Mouse (Mus musculus) myocyte (in vitro differentiated cells): ENCODE measurements around the gene Ccnd3. TPM values are rescaled to one million over a fixed set of nuclear protein-coding genes. Genes with fewer than 3 reads are reported as not detected.

Experiments used
- H3K27me3 ChIP-seq: one replicate; pipeline ENCODE4 v1.6.1; 2011; ENCODE audit not compliant: control insufficient read depth, insufficient read depth, insufficient read length
- H3K36me3 ChIP-seq: one replicate; pipeline ENCODE4 v1.6.1; 2011; ENCODE audit not compliant: control insufficient read depth, insufficient read depth
- H3K4me2 ChIP-seq: one replicate; pipeline ENCODE4 v1.6.1; 2011; ENCODE audit warnings: low read depth, control low read depth
- H3K4me3 ChIP-seq: one replicate; pipeline ENCODE4 v1.5.1; 2011; ENCODE audit warnings: mild to moderate bottlenecking, control low read depth, moderate library complexity
- H3K79me2 ChIP-seq: one replicate; pipeline ENCODE4 v1.6.1; 2011; ENCODE audit not compliant: control insufficient read depth, insufficient read depth
- H3ac ChIP-seq: one replicate; pipeline ENCODE4 v1.6.1; 2011; ENCODE audit not compliant: control insufficient read depth, insufficient read length
- CEBPB ChIP-seq: IDR thresholded peaks from 2 replicates; pipeline ENCODE4 v1.6.1; 2011; ENCODE audit warnings: mild to moderate bottlenecking, moderate library complexity; ENCODE audit not compliant: poor library complexity, insufficient read depth, severe bottlenecking
- E2F4 ChIP-seq: IDR thresholded peaks from one replicate; pipeline ENCODE4 v1.6.1; 2011; ENCODE audit warnings: mild to moderate bottlenecking, control low read depth, moderate library complexity; ENCODE audit not compliant: insufficient read depth
- MAX ChIP-seq: IDR thresholded peaks from one replicate; pipeline ENCODE4 v1.6.1; 2011; ENCODE audit warnings: low read depth, mild to moderate bottlenecking, control low read depth
- MYOD1 ChIP-seq, 3 experiments: IDR thresholded peaks; one replicate each; pipeline ENCODE4 v1.6.1; 2011; ENCODE audit warnings: control low read depth in 2 of 3, low read depth in 2 of 3, mild to moderate bottlenecking in 2 of 3, moderate library complexity in 1 of 3; ENCODE audit not compliant: insufficient read length in 2 of 3, control insufficient read depth in 1 of 3
- MYOG ChIP-seq, 3 experiments: IDR thresholded peaks; one replicate each; pipeline ENCODE4 v1.6.1; 2011; ENCODE audit warnings: control low read depth in 2 of 3, low read depth in 2 of 3, mild to moderate bottlenecking in 2 of 3; ENCODE audit not compliant: insufficient read length in 2 of 3, control insufficient read depth in 1 of 3, insufficient read depth in 1 of 3
- POLR2A ChIP-seq: IDR thresholded peaks from one replicate; pipeline ENCODE4 v1.6.1; 2011; ENCODE audit warnings: low read depth, mild to moderate bottlenecking, control low read depth, moderate library complexity; ENCODE audit not compliant: insufficient read length
- POLR2AphosphoS2 ChIP-seq: IDR thresholded peaks from one replicate; pipeline ENCODE4 v1.6.1; 2011; ENCODE audit warnings: low read depth, control low read depth; ENCODE audit not compliant: insufficient read length
- REST ChIP-seq: IDR thresholded peaks from one replicate; pipeline ENCODE4 v1.6.1; 2011; ENCODE audit warnings: mild to moderate bottlenecking, control low read depth, moderate library complexity; ENCODE audit not compliant: insufficient read depth, insufficient read length
- SRF ChIP-seq: IDR thresholded peaks from one replicate; pipeline ENCODE4 v1.6.1; 2011; ENCODE audit warnings: low read depth; ENCODE audit not compliant: control insufficient read depth, insufficient read length
- TCF12 ChIP-seq: IDR thresholded peaks from one replicate; pipeline ENCODE4 v1.6.1; 2011; ENCODE audit warnings: mild to moderate bottlenecking, control low read depth; ENCODE audit not compliant: poor library complexity, insufficient read depth, severe bottlenecking
- TCF3 ChIP-seq: IDR thresholded peaks from one replicate; pipeline ENCODE4 v1.6.1; 2011; ENCODE audit warnings: low read depth, control low read depth; ENCODE audit not compliant: insufficient read length
- USF1 ChIP-seq: IDR thresholded peaks from one replicate; pipeline ENCODE4 v1.6.1; 2011; ENCODE audit warnings: low read depth, mild to moderate bottlenecking, control low read depth, moderate library complexity
- polyA plus RNA-seq: library from polyadenylated mRNA; unstranded; fragments of >200 nt; fragmentation: generic; extraction: Trizol; gene quantifications from one replicate; pipeline ENCODE4 v1.2.1, GENCODE M21; 2012; ENCODE audit warnings: missing spikeins

Ccnd3 gene
- polyA plus RNA-seq, 1 experiment = 858 TPM

- no peaks in the 10 kb centered on the region for H3K79me2 ChIP-seq
- no peaks in the 10 kb centered on the region for H3K36me3 ChIP-seq
- no peaks in the 10 kb centered on the region for H3K27me3 ChIP-seq
- TF ChIP-seq MYOD1 (IDR thresholded peaks at IDR 0.05; ENCODE audit: control insufficient read depth in 1 of 3, insufficient read length in 2 of 3, low read depth in 2 of 3) = no peak
- no peak for TF ChIP-seq TCF12
- TF ChIP-seq TCF3 = no peak
- TF ChIP-seq POLR2AphosphoS2 = no peak
- TF ChIP-seq CEBPB = no peak
- TF ChIP-seq REST = no peak
- TF ChIP-seq SRF = no peak
- TF ChIP-seq POLR2A = no peak
- TF ChIP-seq MYOG (IDR thresholded peaks at IDR 0.05; ENCODE audit: control insufficient read depth in 1 of 3, insufficient read depth in 1 of 3, insufficient read length in 2 of 3, low read depth in 2 of 3) = no peak
- TF ChIP-seq MAX = no peak
- no peak for TF ChIP-seq USF1
- TF ChIP-seq E2F4 = no peak
- H3K4me3 ChIP-seq = no peak overlapping the region
- H3K4me2 ChIP-seq = no peak overlapping the region
- no peak overlapping the region for H3ac ChIP-seq
These were observed 52.3 kb downstream of the Ccnd3 start for GRCm38 (mm10) chr17:47557179-47557578.

DNA sequence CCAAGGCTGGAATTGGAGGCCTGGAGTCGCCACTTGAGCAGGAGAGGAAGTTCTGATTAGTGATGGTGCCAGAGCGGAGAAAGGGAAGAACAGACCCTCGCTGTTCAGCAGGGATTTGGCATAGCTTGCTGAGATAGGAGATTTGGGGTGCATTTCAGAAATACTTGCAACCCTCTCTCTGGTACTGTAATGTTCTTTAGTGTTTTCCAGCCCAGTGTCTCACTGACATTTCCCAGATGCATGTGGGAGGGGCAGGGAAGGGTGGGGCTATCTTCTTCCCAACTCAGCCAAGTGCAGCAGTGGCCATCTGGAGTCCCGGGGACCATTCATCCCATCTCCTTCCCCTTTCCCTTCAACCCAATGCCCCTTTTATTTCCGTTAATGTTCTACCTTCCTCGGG is 54.9 kb downstream of the Ccnd3 start:
- no peak for TF ChIP-seq SRF
- no peak for TF ChIP-seq MYOD1 (IDR thresholded peaks at IDR 0.05; ENCODE audit: control insufficient read depth in 1 of 3, insufficient read length in 2 of 3, low read depth in 2 of 3)
- TF ChIP-seq E2F4 = no peak
- no peak for TF ChIP-seq CEBPB
- no peak for TF ChIP-seq USF1
- TF ChIP-seq POLR2A = no peak
- no peak for TF ChIP-seq TCF12
- no peak for TF ChIP-seq POLR2AphosphoS2
- no peak for TF ChIP-seq TCF3
- no peak for TF ChIP-seq MYOG (IDR thresholded peaks at IDR 0.05; ENCODE audit: control insufficient read depth in 1 of 3, insufficient read depth in 1 of 3, insufficient read length in 2 of 3, low read depth in 2 of 3)
- no peak for TF ChIP-seq REST
- no peak for TF ChIP-seq MAX
- H3K4me3 ChIP-seq = no peak overlapping the region
- H3K27me3 ChIP-seq = no peaks in the 10 kb centered on the region
- H3K36me3 ChIP-seq = no peaks in the 10 kb centered on the region
- H3K4me2 ChIP-seq = no peak overlapping the region
- no peaks in the 10 kb centered on the region for H3K79me2 ChIP-seq
- no peak overlapping the region for H3ac ChIP-seq

DNA sequence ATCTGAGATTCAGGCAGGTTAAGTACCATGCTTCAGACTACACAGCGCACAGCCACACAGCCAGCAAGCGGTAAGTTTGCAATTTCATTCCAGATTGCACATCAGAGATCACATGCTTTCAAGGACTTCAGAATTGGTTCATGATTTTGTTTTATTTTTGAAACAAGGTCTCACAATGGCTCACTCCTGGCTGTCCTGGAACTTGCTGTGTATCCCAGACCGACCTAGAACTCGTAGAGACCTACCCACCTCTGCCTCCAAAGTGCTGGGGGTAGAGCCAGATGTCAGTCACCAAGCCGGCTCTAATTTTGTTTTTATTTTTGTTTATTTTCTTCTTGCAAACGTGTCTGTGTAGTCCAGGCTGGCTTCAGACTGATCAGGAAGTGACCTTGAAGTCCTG is 58.0 kb downstream of the Ccnd3 start:
- H3K4me3 ChIP-seq = no peak overlapping the region
- no peak for TF ChIP-seq POLR2A
- TF ChIP-seq USF1 = no peak
- TF ChIP-seq TCF3 = no peak
- no peak for TF ChIP-seq TCF12
- TF ChIP-seq MYOD1 (IDR thresholded peaks at IDR 0.05; ENCODE audit: control insufficient read depth in 1 of 3, insufficient read length in 2 of 3, low read depth in 2 of 3) = no peak
- no peak for TF ChIP-seq REST
- no peak for TF ChIP-seq CEBPB
- no peak for TF ChIP-seq E2F4
- no peak for TF ChIP-seq SRF
- no peak for TF ChIP-seq MYOG (IDR thresholded peaks at IDR 0.05; ENCODE audit: control insufficient read depth in 1 of 3, insufficient read depth in 1 of 3, insufficient read length in 2 of 3, low read depth in 2 of 3)
- no peak for TF ChIP-seq MAX
- no peak for TF ChIP-seq POLR2AphosphoS2
- no peak overlapping the region for H3K4me2 ChIP-seq
- no peaks in the 10 kb centered on the region for H3K27me3 ChIP-seq
- no peaks in the 10 kb centered on the region for H3K36me3 ChIP-seq
- H3K79me2 ChIP-seq = no peaks in the 10 kb centered on the region
- H3ac ChIP-seq = no peak overlapping the region

DNA sequence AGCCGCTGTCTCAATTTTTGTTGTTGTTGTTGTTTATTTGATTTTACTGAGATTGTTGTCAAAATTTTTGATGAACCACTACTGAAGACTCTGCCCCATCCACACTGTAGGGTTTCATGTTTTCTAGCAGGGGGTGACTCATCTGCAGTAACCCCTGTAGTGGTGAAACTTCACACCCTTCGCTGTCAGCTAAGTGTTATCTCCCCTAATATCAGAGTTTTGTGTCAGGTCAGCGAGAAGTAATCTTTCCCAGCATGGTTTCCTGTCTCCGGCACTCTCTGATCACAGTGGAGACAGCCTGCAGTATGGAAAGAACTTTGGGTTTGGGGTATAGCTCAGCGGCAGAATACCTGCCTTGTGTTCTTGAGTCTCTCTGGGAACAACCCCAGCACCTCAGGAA is 59.8 kb downstream of the Ccnd3 start:
- TF ChIP-seq POLR2A (no peak), SRF (no peak), TCF12 (no peak), E2F4 (no peak), REST (no peak), MYOG (IDR thresholded peaks at IDR 0.05; ENCODE audit: control insufficient read depth in 1 of 3, insufficient read depth in 1 of 3, insufficient read length in 2 of 3, low read depth in 2 of 3) (no peak), MYOD1 (IDR thresholded peaks at IDR 0.05; ENCODE audit: control insufficient read depth in 1 of 3, insufficient read length in 2 of 3, low read depth in 2 of 3) (no peak), MAX (no peak), CEBPB (no peak), TCF3 (no peak), USF1 (no peak), POLR2AphosphoS2 (no peak)
- no peaks in the 10 kb centered on the region for H3K79me2 ChIP-seq
- H3K36me3 ChIP-seq = no peaks in the 10 kb centered on the region

More for the DNA sequence above, 59.8 kb downstream of the Ccnd3 start:
- Histone ChIP-seq H3ac (no peak overlapping the region), H3K27me3 (no peaks in the 10 kb centered on the region), H3K4me3 (no peak overlapping the region), H3K4me2 (no peak overlapping the region)
